Mouse (Mus musculus) kidney, postnatal 4 days (tissue): ENCODE data around the gene Irs1.

Experiments used
- DNase-seq, 2 experiments: peaks; one replicate each; pipeline ENCODE4 v3.0.0; 2021; ENCODE audit warnings: mixed read lengths in 2 of 2

Gene Irs1

DNA sequence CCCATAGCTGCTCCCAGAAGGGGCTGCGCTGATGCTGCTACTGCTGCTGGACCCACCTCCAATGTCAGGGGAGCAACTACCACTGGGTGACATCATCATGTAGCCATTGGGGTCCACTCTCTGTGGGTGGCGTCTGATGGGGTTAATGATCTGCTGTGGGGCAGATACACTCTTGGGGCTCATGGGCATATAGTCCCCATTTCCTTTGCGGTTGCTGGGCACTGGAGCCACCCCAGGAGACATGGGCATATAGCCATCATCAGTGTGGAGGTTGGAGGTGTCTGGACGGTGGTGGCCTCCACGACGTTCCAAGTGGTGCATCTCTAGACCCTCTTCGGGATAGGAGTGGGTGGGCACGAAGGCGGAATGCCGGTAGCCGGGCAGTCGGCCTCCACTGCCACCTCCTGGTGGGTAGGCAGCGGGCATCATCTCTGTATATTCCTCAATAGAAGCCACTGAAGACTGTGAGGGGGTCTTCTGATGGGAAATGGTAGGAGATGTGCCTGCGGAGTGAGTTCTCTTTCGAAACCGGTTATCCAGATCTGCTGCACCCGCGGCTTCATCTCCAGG lies 2.7 kb downstream of the Irs1 start:
- peak in 1 of 2 experiments; percentile 7 for DNase-seq

DNA sequence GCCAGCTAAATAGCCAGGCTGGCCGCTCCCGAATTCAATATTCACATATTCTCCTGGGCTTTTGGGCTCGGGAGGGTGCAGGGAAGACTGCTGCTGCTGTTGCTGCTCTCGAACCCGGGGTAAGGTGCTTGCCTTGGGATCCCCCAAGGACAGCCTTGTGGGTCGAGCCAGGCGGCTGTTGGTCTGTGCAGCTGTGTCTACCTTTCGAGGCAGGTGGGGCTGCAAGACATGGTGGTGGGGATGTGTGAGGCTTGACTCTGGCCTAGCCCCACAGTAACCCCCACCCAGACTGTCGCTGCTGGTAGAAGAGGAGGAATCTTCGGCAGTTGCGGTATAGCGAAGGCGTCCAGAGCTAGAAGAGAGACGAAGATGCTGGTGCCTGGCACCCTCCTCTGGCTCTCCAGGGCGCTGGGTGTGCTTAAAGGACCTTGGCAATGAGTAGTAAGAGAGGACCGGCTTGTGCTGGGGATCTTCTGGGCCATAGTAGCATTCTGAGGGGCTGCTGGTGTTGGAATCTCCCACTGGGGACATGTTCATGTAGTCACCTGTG lies 3.4 kb downstream of the Irs1 start:
- peak in 1 of 2 experiments; percentile 5 for DNase-seq

DNA sequence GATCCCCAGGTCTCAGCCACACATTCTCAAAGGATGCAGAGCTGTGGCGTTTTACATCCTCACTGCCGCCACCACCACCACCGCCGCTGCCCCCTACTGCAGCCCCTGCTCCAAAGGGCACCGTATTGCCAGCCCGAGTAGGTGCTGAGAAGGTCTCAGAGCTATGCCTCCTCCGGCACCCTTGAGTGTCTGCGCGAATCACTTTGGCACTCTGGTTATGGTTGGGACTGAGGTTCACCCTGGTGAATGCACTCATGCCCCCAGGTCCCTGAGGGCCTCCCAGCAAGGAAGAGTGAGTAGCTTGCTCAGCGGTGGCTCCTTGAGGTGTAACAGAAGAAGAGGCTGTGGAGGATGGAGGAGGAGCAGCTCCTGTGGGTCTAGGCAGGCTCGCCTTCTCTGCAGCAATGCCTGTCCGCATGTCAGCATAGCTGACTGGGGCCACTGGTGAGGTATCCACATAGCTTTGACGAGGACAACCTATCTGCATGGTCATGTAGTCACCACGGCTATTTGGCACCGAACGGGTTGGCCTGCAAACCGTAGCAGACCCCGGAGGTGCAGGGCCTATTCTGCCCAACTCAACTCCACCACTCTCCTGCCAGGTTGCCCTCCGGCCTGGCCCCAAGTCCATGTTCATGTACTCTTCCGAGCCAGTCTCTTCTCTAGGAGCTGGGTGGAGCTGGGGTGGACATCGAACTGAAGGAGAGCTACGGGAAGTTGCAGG lies 4.0 kb downstream of the Irs1 start:
- DNase-seq, result peak; percentile 17 to 36

DNA sequence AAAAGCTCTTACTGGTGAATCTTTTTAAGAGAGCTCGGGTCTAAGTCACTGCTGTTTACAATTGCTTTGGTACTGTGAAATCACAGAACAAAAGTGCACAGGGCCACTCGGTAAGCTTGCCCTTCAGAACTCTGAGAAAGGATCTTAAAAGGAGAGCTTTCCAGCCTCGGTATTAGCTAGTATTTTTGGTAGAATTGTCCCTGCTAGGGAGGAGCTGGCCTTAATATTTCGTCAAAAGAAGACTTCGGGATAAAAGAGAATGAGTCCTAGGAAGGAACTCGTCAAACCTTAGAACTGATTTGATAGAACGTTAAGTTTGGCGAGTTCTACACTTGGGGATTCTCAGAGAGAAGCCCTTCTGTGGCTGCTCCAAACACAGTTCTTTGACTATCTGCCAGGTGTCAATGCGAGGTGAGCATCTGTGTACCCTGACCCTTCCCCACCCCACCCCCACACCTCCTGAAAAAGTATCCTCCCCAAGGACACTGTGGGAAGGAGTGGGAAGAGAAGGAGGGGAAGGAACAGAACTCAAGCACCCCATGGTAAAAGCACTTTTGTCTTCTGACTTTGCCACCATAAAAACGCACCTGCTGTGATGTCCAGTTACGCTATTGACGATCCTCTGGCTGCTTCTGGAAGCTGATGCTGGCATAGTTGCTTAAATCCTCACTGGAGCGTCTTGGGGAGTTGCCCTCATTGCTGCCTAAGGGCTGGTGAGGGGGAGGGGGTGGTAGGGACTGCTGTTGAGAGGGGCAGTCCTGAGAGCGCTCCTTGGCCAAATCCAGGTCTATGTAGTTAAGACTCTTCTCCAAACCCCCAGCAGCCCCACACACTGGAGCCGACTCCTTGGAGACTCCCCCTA lies 4.8 kb downstream of the Irs1 start:
- peak; percentile 14 to 20 for DNase-seq

DNA sequence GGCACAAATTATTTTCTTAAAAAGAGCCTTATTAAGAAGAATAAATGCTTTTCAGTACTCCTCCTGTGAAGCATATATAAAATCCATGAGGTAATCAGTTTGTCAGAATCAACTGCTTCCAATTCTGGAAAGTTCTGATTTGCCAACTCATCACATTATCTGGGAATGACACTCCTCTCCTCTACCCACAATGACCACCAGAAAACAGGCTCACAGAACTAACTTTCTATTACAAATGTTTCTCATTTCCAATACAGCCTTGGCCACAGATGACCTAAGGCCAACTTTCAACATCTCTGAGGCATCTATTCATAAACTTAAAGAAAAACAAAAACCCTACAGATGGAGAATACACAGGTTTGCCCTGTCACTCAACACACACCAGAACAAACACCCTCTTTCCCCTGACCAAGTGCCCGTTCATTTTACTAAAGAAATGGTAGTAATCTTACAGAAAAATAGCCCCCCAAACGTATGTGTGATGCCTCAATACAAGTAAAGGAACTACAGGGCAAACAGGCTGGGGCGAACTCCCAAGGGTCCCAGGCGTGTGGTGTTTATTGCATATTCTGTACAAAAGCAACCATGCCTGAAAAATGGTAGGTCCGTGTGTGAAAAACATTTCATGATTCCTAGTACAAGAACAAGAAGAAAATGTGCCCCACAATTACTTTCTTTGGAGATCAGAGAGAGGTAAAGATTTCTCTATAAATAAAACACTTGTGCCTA lies 5.6 kb downstream of the Irs1 start:
- peak in 1 of 2 experiments; percentile 10 for DNase-seq

DNA sequence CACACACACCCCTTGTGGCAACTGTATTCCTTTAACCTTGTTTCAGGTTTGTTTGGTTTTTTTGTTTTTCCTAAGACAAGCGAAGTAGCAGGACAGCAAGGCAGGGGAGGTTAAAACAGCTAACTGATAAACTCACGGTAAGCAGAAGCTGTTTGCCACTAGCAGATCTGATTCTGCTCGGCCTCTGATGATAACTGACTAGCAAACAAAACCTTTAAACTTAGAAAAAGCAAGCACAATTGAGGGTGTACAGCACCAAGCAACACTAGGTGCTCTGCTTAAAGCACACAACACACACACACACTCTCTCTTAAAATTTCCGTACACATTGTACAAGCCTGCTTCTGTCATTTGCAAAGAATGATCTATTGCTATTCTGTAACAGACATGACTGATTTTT lies 6.8 kb downstream of the Irs1 start:
- DNase-seq, result no peak

DNA sequence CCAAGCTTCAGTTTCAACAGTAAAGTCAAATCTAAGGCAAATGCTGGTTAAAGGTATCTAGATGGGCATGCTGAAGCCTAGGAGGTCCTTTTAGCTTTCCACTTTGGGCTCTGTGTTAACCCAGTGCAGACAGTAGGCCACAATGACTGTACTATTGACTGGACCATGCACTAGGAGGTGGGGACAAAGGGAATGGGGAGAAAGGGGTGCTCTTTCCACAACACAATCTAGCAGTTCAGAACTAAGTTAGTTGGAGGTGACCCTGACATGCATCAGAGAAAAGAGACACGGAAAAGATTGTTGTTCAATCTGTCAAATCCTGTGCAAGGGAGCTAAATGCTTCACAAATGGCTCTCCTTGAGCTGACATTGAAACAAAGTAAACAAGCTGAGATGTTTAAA lies 7.3 kb downstream of the Irs1 start:
- peak; percentile 13 to 51 for DNase-seq

DNA sequence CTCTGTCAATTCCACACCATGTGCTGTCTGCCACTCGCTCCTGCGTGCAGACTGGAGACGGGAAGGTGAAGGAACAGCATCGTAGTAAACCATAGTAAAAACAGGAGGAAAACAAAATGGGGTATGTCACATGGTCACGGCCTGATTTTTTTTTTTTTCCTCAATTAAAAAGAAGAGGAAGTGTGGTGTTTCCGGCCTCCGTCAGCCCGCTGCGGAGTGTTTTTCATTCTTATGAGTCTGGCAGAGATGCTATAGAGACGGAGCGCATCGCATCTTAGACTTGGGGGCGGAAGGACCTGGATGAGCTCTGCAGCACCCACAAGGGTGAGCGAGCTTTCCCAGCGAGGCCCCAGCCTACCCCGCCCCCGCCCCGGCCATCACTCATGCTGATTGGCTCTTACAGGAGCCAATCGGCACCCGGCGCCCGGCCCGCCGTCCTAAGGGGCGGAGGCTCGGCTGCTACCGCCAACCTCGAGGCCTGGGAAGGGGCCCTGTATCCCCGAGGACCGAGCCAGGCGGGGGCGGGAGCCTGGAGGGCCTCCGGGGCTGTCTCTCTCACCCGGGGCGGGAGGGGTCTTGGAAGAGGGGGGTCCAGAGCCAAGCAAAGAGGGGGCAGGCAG lies 8.1 kb downstream of the Irs1 start:
- peak; percentile 89 to 95 for DNase-seq

DNA sequence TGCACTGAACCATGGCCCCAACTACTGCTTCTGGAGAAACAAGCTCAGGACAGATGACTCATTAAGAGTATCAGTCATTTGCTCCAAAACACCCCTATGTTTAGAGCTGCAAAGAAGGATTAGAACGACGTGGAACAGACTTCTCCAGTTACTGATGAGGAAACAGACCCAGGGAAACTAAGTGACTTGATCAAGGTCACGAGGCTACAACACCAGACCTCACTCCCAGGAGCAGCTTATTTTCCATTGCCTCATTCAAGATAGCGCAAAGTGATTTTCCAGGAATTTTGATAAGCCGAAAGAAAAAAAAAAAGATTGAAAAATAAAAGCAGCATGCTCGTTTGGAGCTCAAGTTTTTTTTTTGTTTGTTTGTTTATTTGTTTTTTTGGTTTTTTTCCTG lies 9.4 kb downstream of the Irs1 start:
- DNase-seq, result no peak

DNA sequence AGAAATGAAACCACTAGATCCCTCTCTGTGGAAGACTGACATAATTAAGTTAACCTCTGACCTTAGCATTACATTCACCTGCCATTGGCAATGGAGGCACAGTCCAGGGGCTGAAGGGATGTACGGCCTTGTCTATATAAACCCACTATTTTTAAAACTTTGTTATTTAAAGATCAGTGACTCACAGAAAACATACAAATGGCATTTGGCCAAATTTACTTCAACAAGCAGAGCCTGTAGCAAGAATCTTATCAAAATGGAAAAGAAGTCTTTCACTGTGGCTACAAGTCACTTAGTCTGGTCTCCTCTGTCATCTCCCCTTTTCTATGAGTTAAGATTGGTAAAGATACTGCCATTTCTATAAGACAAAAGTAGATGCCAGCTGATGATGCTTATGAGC lies 11.4 kb downstream of the Irs1 start:
- no peak for DNase-seq

DNA sequence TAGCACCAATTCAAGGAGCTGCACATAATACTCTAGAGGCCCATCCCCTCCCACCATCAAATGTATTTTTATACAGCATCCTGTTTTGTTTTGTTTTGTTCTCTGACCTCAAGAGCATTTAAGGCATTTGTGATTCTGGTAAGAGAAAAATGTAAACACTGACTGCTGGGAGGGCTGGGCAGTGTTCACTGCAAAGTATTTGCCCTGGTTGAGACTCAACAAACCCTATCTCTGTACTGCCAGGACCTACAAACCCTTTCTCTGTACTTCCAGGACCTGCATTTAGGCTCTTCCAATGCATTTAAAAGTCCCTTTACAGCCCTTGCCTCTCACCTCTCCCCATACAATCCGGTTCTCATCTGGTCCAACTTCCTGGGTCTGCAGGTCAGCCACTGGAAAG lies 16.9 kb downstream of the Irs1 start:
- DNase-seq, result no peak

DNA sequence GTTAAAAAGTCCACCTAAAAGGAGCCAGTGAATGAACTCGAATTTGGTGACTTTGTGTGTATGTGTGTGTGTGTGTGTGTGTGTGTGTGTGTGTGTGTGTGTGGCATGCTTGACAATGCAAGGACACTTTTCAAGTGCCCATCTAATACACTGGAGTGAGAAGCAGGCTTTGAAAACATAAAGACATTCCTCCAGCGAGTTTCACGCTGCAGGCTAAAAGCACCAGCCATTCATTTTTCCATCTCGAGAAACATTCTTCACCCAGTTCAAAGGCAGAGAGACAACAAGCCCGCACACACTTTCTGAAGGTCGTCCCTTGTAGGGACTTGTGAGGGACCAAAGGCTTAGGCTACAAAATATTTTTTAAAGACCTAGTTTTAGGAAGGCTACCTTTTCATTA lies 17.7 kb downstream of the Irs1 start:
- DNase-seq, result no peak

DNA sequence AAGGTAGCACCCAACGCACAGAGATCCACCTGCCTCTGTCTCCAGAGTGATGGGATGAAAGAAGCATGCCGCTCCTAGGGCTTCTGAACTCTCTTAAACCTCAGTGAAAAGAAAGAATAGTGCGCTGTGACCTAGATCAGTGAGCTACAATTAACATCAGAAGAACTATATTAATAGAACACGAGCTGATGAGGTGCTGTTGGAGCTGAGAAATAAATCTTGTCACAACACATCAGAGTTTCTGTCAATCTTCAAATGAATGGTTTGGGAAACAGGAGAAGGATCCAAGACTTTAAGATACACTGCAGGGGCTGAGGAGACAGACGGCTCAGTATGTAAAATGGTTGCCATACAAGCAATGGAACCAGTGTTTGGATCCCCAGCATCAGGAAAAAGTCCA lies 19.0 kb downstream of the Irs1 start:
- DNase-seq, result no peak

DNA sequence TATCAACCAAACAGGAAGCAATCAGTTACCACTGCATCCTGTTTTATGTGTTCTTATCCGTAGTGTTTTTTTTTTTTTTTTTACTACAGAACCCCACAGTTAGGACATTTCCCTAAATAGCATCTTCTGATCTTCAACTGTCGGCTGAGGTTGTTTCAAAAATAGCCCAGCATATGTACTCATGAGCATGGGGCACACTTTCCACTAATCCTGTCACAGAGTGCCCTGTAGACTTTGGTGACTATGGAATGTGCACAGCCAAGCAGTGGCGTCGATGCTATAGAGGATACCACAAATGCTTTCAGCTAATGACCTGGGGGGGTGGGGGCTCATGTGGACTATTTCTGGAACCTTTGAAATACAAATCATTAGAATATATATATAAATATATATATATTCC lies 23.7 kb downstream of the Irs1 start:
- no peak for DNase-seq

DNA sequence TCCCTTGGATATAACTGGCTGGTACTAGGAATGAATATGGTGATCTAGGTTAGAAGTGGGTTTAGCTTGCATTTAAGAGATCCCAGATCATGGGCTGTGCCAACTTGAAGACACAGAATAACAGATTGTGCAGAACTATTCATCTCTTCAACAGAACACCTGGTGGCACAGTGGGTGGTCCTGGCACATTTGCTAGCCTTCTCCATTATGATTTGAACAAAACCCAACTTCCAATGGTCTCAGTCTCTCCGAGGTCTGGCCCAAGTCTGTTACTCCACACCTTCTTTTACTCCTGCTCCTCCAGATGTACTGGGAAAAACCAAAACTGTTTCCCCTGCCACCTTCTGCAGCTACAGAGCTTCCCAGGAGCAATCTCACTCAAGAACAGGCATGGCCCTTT lies 28.9 kb downstream of the Irs1 start:
- no peak for DNase-seq

DNA sequence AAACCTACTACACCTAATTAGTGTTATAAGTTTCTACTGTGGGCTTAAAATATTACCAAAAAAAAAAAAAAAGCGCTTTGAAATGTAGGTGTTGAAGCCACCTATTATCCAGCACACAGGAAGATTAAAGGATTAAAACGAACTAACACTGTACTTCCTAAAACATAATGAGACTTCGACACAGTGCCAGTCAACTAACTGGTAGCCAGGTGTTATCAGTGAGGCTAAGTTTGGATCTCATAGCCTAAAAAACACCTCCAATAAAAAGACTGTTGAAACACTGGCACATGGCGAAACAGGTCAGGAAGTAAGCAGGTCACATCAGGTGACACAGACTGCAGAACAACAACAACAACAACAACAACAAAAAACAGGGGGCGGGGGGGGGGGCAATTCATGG lies 29.6 kb downstream of the Irs1 start:
- no peak for DNase-seq

DNA sequence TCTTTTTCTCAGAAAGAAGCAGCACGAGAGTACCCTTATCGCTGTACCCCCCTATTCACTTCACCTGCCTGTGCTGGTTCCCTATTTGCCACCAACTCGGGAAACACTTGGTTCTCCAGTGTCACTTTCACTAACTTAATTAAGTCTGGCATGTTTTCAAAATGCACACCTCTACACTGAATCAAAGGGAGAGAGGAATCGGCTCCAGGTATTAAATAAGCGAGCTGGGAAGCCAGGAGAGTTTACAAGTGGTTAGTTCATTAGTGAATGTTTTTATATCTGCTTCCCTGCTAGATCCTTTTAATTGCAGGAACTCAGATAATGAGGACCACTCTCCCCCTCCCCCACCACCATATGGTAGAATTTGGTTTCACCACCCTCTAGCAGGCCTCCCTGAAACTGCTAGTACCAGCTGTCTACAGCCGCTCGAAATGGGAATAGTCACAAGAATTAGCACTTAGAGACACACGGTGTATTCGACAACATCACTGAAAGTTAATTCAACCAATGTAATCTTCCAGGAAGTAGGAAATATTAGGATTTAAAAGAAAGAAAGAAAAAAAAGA lies 30.1 kb downstream of the Irs1 start:
- peak in 1 of 2 experiments; percentile 15 for DNase-seq

DNA sequence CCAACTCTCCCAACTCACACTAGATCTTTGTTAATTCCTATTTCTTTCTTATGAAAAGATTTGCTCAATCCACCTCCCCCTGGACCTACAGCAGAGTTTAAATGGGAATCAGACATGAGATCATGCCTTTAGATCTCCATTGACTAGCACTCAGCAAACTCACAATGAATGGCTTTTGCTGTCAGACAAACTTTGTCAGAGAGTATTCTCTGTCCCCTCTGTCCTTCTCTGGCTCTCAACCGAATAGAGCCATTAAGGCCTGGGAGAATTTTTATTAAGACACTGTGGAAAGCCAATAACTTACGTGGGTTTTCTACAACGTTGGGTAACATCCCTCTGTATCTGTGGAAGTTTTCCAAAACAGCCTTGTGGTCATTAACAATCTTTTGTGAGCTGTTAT lies 31.2 kb downstream of the Irs1 start:
- DNase-seq, result no peak

DNA sequence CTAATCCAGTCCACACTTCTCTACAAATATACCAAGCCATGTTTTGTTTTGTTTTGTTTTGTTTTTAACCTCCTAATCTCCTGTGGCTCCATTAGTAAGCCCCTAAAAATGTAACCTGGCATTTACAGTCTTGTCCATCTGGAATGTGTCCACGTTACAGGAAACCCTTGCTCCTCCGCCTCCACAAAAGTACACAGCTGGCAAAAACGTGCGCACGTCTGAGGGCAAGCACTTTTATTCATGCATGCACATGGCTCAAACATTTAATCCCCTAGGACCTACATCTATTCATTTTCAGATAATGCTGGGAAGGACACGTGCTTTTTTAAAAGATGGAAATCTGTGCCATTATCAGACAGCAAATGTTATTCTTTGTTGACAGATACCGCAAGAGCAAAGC lies 32.9 kb downstream of the Irs1 start:
- peak in 1 of 2 experiments; percentile 14 for DNase-seq

DNA sequence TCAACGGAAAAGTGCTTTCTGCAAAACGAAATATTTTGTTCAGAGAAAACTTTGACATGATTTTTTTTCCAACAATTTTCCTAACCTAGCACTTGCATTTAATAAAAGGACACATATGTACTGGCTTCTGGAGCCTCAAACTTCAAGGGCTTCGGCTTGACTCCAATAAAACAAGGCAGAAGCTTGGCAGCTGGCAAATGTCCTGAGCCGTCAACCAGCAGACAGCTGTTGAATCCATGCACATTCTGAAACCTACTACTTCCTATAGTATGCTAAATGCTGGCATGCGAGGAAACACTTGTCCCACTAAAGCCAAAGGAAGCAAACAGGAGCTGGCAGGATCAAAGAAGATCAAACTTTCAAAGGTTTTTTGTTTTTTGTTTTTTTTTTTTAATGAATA lies 33.8 kb downstream of the Irs1 start:
- peak; percentile 52 to 53 for DNase-seq

DNA sequence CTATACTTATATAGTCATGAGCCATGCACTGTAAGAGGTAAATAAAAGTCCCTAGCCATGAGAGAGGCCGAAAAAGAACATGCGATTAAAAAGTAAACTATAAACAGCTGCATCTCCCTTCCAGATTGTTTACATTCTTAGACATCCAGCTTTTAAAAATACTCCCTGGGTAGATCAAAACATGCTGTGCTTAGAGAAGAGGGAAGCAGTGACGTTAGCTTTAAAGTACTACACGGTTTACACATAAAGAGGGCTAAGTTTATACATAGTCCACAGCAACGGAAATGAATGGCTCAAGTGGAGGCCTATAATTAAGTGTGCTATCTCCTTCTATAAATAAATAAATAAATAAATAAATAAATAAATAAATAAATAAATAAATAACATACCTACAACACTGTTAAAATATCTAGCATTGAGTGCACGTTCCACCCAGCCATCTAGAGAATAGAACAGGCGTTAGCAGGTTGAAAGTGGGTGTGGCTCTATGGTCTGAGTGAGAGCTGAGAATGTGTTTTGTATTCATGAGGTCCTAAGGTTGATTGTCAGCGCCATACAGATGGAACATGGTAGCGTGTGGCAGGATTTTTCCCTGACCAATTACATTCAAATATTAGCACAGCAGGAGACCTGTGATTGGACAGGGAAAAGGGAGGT lies 37.3 kb downstream of the Irs1 start:
- no peak for DNase-seq
